Mouse (Mus musculus): ENCODE results near the gene Cdkal1.

- TF ChIP-seq CTCF (IDR thresholded peaks at IDR 0.05; ENCODE audit: control insufficient read depth, insufficient read depth, insufficient read length): no peak
- no peak for TF ChIP-seq MAX (IDR thresholded peaks at IDR 0.05)
- no peak for TF ChIP-seq MYOD1 (IDR thresholded peaks at IDR 0.05; ENCODE audit: control insufficient read depth, insufficient read length, low read depth)
- no peak for TF ChIP-seq USF1 (IDR thresholded peaks at IDR 0.05; ENCODE audit: low read depth)
- no peak for TF ChIP-seq MYOG (IDR thresholded peaks at IDR 0.05; ENCODE audit: control insufficient read depth, extremely low read depth, insufficient read length)
Measured at GRCm38 (mm10) chr13:29641200-29641599, 214.3 kb downstream of the Cdkal1 start.
